Mouse (Mus musculus) kidney, postnatal 25 days (tissue): ENCODE measurements around the gene Ptch2.

Experiments
- DNase-seq, 2 experiments: peaks; one replicate each; pipeline ENCODE4 v3.0.0; 2021; ENCODE audit warnings: mixed read lengths in 2 of 2

Gene Ptch2

DNA sequence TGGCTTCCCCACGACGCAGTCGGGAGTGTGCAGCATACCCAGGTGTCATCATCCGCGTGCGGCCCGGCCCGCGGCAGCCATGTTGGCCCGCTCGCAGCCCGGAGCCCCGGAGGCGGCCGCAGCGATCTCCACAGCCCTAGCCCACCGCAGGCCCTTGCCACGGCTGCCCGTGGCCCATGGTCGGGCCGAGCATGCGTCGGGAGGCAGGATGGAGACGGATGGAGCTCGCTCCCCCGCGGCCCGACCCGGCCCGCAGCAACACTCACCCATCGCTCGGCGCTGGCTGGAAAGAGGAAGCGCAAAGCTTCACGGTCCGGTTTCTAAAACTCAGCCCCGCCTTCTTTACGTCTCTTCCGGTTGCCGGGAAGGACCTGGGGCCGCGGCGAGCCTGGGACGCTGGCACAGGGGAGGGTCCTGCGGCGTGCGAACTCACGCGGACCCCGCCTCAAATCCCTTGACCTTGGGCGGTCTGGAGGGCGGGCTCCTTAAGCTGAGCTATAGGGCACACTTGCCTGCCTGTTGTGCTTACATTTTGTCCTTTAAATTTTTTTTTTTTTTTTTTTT, 60.0 kb downstream of the Ptch2 start, which contains the start of gene Rps8:
Rps8 (minus strand) TSS at position 452 of the 564 bp plus-strand sequence.
- peak; percentile 88 to 94 for DNase-seq

DNA sequence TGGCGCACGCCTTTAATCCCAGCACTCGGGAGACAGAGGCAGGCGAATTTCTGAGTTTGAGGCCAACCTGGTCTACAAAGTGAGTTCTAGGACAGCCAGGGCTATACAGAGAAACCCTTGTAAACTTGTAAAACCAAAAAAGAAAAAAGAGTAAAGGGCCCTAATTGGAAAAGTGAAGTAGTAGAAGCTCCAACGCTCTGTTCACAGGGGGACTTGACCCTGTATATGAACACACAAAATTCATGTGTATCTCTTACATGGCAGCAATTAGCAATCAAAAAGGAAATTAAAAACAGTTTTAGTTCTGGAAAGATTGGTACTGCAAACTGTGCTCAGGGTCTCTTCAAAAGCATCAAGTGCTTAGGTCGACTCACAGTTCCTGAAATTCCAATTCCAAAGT, 60.5 kb downstream of the Ptch2 start:
- DNase-seq, result no peak

DNA sequence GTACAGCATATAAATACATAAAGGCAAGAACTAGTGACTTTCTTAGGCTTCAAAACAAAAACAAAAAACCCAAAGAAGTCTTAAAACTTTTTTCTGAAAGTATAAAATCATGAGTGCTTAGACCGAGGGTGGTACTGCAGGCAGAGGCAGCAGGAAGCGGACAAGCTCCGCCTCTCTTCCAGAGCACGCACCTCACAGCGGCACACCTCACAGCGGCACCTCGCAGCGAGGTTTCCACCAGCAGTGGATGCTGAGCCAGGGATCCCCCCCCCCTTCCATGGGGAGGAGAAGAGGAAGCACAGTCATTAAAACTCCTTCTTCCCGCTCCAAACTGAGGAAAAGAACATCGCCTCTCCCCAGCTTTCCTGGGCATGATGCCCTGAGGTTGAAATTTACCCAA, 63.8 kb downstream of the Ptch2 start:
- DNase-seq, result no peak

- no peak for DNase-seq
Observed at GRCm38 (mm10) chr4:117161183-117161582, 65.3 kb downstream of the Ptch2 start.
